Mouse (Mus musculus) midbrain, embryonic 14.5 days (tissue): Measurements from ENCODE around the gene Slc39a11. TPM values are rescaled to one million over a fixed set of nuclear protein-coding genes. Genes with fewer than 3 reads are reported as not detected.

ENCODE experiments used
- ATAC-seq: fragments of 200-750 bp; cut with Nextera tagmentation; 2 replicates; pipeline ENCODE4 v1.8.0; 2017; ENCODE audit warnings: moderate number of reproducible peaks, moderate library complexity; ENCODE audit not compliant: low FRiP score, low TSS enrichment
- DNase-seq: peaks from one replicate; pipeline ENCODE4 v3.0.0-alpha.2; 2015
- H3K27ac ChIP-seq: fragments of 300-500 bp; sonication (generic); replicated peaks from 2 replicates; pipeline ENCODE4 v1.5.1; 2014; ENCODE audit warnings: mild to moderate bottlenecking, low read depth, low read length, moderate library complexity
- H3K27me3 ChIP-seq: fragments of 300-500 bp; sonication (generic); 2 replicates; pipeline ENCODE4 v1.6.1; 2014; ENCODE audit warnings: low read length, control low read depth, mixed read lengths; ENCODE audit not compliant: control insufficient read depth, insufficient read depth
- H3K36me3 ChIP-seq: fragments of 300-500 bp; sonication (generic); 2 replicates; pipeline ENCODE4 v1.6.1; 2014; ENCODE audit warnings: low read length, control low read depth; ENCODE audit not compliant: control insufficient read depth, insufficient read depth
- H3K4me1 ChIP-seq: fragments of 300-500 bp; sonication (generic); 2 replicates; pipeline ENCODE4 v1.6.1; 2014; ENCODE audit warnings: mild to moderate bottlenecking, antibody characterized with exemption, low read length, control low read depth; ENCODE audit not compliant: control insufficient read depth, insufficient read depth
- H3K4me2 ChIP-seq: fragments of 300-500 bp; sonication (generic); 2 replicates; pipeline ENCODE4 v1.6.1; 2014; ENCODE audit warnings: mild to moderate bottlenecking, low read length, moderate library complexity
- H3K4me3 ChIP-seq: fragments of 300-500 bp; sonication (generic); replicated peaks from 2 replicates; pipeline ENCODE4 v1.5.1; 2014; ENCODE audit warnings: low read depth, low read length
- H3K9ac ChIP-seq: fragments of 300-500 bp; sonication (generic); replicated peaks from 2 replicates; pipeline ENCODE4 v1.6.1; 2014; ENCODE audit warnings: mild to moderate bottlenecking, low read length, moderate library complexity
- H3K9me3 ChIP-seq: fragments of 300-500 bp; sonication (generic); 2 replicates; pipeline ENCODE4 v1.6.1; 2016; ENCODE audit warnings: low read length, control low read depth, mixed read lengths; ENCODE audit not compliant: control insufficient read depth
- WGBS: fragments of 180-500 bp; shearing (Covaris S2); extraction: QIAGEN DNeasy Blood & Tissue Kit; methylation state at CpG from one replicate; pipeline ENCODE4 v1.1.7; 2014; 5-methylcytosine and 5-hydroxymethylcytosine counted together
- polyA plus RNA-seq: library from polyadenylated mRNA; unstranded; fragments of >200 nt; fragmentation: Nextera tagmentation; extraction: Ambion mirVana; gene quantifications from 2 replicates; pipeline ENCODE4 v1.2.1, GENCODE M21; 2014

Slc39a11 gene
- polyA plus RNA-seq, 1 experiment from 2014 or later, result 31.1 TPM

- Histone ChIP-seq H3K36me3 (no peaks in the 10 kb centered on the region), H3K4me3 (no peak overlapping the region), H3K27me3 (no peaks in the 10 kb centered on the region), H3K4me2 (no peak overlapping the region), H3K27ac (no peak overlapping the region), H3K9ac (no peak overlapping the region), H3K9me3 (0 out of 2 replicates have a peak, but pooled peaks cover 3% of the 10 kb centered on the region), H3K4me1 (no peaks in the 10 kb centered on the region)
- no peak for DNase-seq
- no peak for ATAC-seq
- WGBS, result 62% methylated on average over 10 of the region's 10 CpGs
Observed at GRCm38 (mm10) chr11:113634699-113635121, 15.2 kb downstream of the Slc39a11 start.

GRCm38 (mm10) chr11:113633398-113633797 is 16.5 kb downstream of the Slc39a11 start:
- no peaks in the 10 kb centered on the region for H3K9me3 ChIP-seq
- no peak overlapping the region for H3K27ac ChIP-seq
- DNase-seq (no peak), ATAC-seq (no peak)
- no peaks in the 10 kb centered on the region for H3K36me3 ChIP-seq
- H3K4me1 ChIP-seq, result no peaks in the 10 kb centered on the region
- WGBS, result 97% methylated on average over 5 of the region's 5 CpGs
- H3K9ac ChIP-seq, result no peak overlapping the region
- H3K4me3 ChIP-seq, result no peak overlapping the region
- H3K27me3 ChIP-seq, result no peaks in the 10 kb centered on the region
- H3K4me2 ChIP-seq, result no peak overlapping the region

DNA sequence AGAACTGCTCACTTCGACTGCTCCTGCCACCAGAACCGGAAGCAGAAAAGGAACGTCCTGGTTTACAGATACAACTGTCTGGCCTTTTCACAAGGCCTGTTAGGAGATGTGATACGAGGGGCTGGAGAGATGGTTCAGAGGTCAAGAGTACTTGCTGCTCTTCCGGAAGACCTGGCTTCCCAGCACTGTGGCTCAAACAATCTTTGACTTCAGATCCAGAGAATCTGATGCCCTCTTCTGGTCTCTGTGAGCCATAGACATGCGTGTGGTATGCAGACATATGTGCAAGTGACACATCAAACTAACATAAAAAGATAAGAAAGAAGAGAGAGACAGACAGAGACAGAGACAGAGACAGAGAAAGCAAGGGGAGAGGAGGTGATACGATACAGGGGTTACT is 17.6 kb downstream of the Slc39a11 start:
- Histone ChIP-seq H3K4me2 (no peak overlapping the region), H3K9ac (no peak overlapping the region), H3K9me3 (no peaks in the 10 kb centered on the region), H3K4me3 (no peak overlapping the region), H3K27ac (no peak overlapping the region), H3K27me3 (no peaks in the 10 kb centered on the region), H3K36me3 (no peaks in the 10 kb centered on the region), H3K4me1 (no peaks in the 10 kb centered on the region)
- WGBS, result 83% methylated on average over 7 of the region's 7 CpGs
- DNase-seq, result no peak
- no peak for ATAC-seq

GRCm38 (mm10) chr11:113631862-113632261 is 18.0 kb downstream of the Slc39a11 start:
- Histone ChIP-seq H3K4me1 (no peaks in the 10 kb centered on the region), H3K27ac (no peak overlapping the region), H3K27me3 (no peaks in the 10 kb centered on the region), H3K36me3 (no peaks in the 10 kb centered on the region), H3K4me3 (no peak overlapping the region), H3K9ac (no peak overlapping the region), H3K4me2 (no peak overlapping the region), H3K9me3 (no peaks in the 10 kb centered on the region)
- ATAC-seq, result no peak
- no peak for DNase-seq
- WGBS, result 74% methylated on average over 8 of the region's 8 CpGs

GRCm38 (mm10) chr11:113631302-113631701 is 18.6 kb downstream of the Slc39a11 start:
- ATAC-seq (no peak), DNase-seq (no peak)
- H3K4me2 ChIP-seq, result no peak overlapping the region
- no peaks in the 10 kb centered on the region for H3K27me3 ChIP-seq
- WGBS, result 88% methylated on average over 8 of the region's 8 CpGs
- no peak overlapping the region for H3K4me3 ChIP-seq
- H3K9me3 ChIP-seq, result no peaks in the 10 kb centered on the region
- H3K36me3 ChIP-seq, result no peaks in the 10 kb centered on the region
- no peaks in the 10 kb centered on the region for H3K4me1 ChIP-seq
- H3K27ac ChIP-seq, result no peak overlapping the region
- no peak overlapping the region for H3K9ac ChIP-seq

GRCm38 (mm10) chr11:113630642-113631041 is 19.2 kb downstream of the Slc39a11 start:
- no peak overlapping the region for H3K4me2 ChIP-seq
- DNase-seq (peak; percentile 76), ATAC-seq (no peak)
- H3K9ac ChIP-seq, result no peak overlapping the region
- no peaks in the 10 kb centered on the region; the same call in 1 of the 2 replicates for H3K36me3 ChIP-seq
- H3K27ac ChIP-seq, result no peak overlapping the region
- H3K9me3 ChIP-seq, result no peaks in the 10 kb centered on the region
- no peak overlapping the region for H3K4me3 ChIP-seq
- no peaks in the 10 kb centered on the region for H3K4me1 ChIP-seq
- H3K27me3 ChIP-seq, result no peaks in the 10 kb centered on the region
- 61% methylated on average over 7 of the region's 7 CpGs for WGBS

GRCm38 (mm10) chr11:113627785-113628184 is 22.1 kb downstream of the Slc39a11 start:
- H3K4me2 ChIP-seq, result no peak overlapping the region
- no peak overlapping the region for H3K27ac ChIP-seq
- no peak overlapping the region for H3K9ac ChIP-seq
- H3K36me3 ChIP-seq, result peaks cover 4% of the 10 kb centered on the region
- H3K9me3 ChIP-seq, result no peaks in the 10 kb centered on the region
- DNase-seq, result peak; percentile 59
- H3K4me3 ChIP-seq, result no peak overlapping the region
- H3K4me1 ChIP-seq, result no peaks in the 10 kb centered on the region
- ATAC-seq, result no peak
- WGBS, result 55% methylated on average over 4 of the region's 4 CpGs
- H3K27me3 ChIP-seq, result no peaks in the 10 kb centered on the region

- WGBS, result 96% methylated on average over 18 of the region's 18 CpGs
- no peaks in the 10 kb centered on the region for H3K9me3 ChIP-seq
- peaks cover 7% of the 10 kb centered on the region; the same call in 1 of the 2 replicates for H3K27me3 ChIP-seq
- ATAC-seq (no peak), DNase-seq (no peak)
- H3K27ac ChIP-seq, result no peak overlapping the region
- peaks cover 4% of the 10 kb centered on the region for H3K36me3 ChIP-seq
- no peak overlapping the region for H3K9ac ChIP-seq
- H3K4me3 ChIP-seq, result no peak overlapping the region
- no peak overlapping the region for H3K4me2 ChIP-seq
- H3K4me1 ChIP-seq, result peaks cover 5% of the 10 kb centered on the region; the same call in 1 of the 2 replicates
Observed at GRCm38 (mm10) chr11:113625437-113625836, 24.4 kb downstream of the Slc39a11 start.

DNA sequence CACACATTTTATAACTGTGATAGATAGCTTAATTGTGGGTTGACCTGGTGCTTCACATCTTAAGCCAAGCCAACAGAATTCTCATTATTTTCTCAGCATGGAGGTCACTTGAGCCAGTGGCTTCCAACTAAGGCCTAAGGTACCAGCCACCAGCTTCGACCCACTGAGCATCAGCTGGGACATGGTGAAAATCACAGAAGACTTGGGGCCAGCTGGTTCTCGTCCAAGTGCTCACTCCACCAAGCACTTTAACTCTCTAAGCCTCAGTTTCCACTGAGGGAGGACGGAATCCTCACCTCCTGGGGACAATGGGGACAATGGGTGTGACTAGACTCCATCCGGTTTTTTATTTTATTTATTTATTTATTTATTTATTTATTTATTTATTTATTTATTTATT is 27.9 kb downstream of the Slc39a11 start:
- ATAC-seq, result no peak
- Histone ChIP-seq H3K27me3 (peaks cover 18% of the 10 kb centered on the region; the same call in 1 of the 2 replicates), H3K27ac (no peak overlapping the region), H3K9ac (no peak overlapping the region), H3K4me1 (peaks cover 18% of the 10 kb centered on the region), H3K4me2 (no peak overlapping the region), H3K36me3 (peaks cover 4% of the 10 kb centered on the region), H3K4me3 (no peak overlapping the region), H3K9me3 (no peaks in the 10 kb centered on the region)
- no peak for DNase-seq
- 89% methylated on average over 4 of the region's 4 CpGs for WGBS
